Mouse (Mus musculus) heart, postnatal 0 days (tissue): Measurements from ENCODE around the gene Gnao1.
A peak's percentile ranks its signal among the peaks of the same experiment; 100 is the strongest.

ENCODE experiments used
- CTCF ChIP-seq: IDR thresholded peaks from 2 replicates; pipeline ENCODE4 v1.5.1; 2016; ENCODE audit warnings: antibody characterized with exemption, control low read depth, low read depth
- EP300 ChIP-seq: IDR thresholded peaks from 2 replicates; pipeline ENCODE4 v1.6.1; 2016; ENCODE audit warnings: antibody characterized with exemption, low read depth

- peak; percentile 20 for TF ChIP-seq CTCF
- no peak for TF ChIP-seq EP300
These were observed 174.1 kb downstream of the Gnao1 start for GRCm38 (mm10) chr8:93983827-93984226.
